Mouse (Mus musculus): Measurements from ENCODE around the gene Rbm20.
"Not testable (repeated sequence)": the region's sequence is repeated elsewhere in the genome, so short reads cannot be mapped to it uniquely, and the experiment has no call there.

Rbm20 gene

DNA sequence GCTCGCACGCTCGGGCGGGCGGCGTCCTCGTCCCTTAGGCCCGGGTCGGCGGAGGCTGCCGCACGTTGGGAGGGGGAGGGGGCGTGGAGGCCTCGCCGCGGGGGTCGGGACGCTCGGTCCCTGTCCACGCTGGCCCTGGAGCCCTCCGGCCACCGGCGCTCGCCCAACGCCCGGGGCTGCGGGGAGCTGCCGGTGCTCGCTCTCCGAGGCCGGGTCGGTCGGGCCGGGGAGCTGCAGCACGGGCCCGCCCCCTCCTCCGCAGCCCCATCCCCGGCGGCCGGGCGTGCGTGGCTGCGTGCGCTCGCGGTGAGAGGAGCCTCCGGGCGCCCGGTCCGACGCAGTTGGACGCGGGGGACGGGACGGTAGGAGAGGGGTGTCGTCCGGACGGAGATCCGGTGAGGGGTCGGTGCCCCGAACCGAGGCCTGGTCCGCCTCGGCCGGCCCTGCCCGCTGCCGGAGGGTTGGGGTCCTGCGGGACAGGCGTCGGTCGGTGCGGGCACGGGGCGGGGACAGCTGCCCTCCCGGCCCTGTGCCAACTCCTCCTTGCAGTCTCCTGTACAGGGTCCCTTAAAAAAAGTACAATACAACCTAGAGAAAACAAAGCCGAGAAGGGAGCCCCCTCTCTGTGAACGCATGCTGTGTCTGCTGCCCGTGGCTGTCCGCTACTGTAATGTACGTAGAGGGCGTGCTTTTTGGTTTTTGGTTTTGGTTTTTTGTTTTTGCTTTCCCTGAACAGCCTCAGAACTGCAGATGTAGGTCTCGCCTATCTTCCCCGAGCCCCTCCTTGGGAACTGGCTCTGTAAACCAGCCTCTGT lies 226.6 kb downstream of the Rbm20 start:
- peak; percentile 65 for DNase-seq (ENCODE audit: low spot score)

DNA sequence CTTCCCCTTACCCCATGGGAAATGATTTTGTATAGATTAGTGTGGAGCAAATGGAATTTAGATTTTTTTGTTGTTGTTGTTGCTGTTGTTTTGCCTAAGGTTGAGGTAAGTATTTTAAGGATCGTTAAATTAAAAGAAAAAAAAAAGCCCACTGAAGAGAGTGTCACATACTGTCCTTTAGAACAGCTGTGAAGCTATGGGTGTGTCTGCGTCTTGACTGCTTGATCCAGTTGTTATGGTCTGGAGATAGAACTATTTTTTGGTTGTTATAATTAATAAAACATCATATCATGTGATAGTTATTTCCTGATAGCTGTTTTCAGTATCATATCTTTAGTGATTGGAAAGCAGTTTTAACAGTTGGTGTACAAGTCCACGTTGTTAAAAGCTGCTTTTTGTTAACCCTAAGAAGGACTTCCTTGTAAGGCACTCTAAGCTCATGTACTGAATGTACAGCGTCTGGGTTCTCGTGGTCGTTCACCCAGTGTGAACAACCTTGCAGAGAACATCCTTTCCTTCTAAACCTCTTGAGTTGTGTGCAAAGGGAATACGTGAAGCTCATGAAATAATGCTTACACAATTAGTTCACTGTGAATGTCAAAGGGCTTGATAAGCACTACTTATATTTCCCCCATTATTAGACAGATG lies 227.9 kb downstream of the Rbm20 start:
- no peak for DNase-seq (ENCODE audit: low spot score)

DNA sequence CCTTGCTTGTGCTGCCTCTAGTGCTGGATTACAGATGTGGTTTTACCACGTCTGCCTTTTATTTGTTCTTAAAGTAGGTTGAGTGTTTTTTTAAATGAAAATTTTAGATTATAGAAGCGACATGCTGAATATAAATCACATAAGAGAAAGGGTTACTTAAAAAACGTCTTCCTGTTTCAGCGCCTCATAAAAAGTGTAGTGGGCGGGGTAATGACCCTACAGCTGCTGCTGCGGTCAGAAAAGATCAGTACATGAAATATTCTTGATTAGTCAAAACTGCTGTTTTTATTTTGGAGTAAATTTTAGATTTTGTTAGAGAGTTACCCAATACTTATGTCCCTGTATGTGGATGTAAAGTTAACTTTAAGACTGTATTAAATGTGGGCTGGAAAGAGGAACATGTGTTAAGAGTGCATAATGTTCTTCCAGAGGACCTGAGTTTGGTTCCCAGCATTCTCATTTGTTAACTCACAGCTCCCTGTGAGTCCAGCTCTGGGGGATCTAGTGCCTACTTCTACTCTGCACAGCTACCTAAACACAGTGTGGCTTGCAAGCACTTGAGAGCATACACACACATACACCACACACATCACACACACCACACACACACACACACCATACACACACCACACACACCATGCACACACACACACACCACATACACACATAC lies 229.1 kb downstream of the Rbm20 start:
- peak; percentile 15 for DNase-seq (ENCODE audit: low spot score)

DNA sequence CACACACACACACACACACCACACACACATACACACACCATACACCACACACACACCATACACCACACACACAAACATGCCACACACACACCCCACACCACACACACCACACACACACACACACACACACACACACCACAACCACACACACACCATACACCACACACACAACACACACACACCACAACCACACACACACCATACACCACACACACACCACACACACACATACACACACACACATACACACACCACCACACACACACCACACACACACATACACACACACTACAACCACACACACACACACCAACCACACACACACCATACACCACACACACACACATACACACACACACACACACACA lies 229.6 kb downstream of the Rbm20 start:
- DNase-seq (ENCODE audit: low spot score) = not testable (repeated sequence)

DNA sequence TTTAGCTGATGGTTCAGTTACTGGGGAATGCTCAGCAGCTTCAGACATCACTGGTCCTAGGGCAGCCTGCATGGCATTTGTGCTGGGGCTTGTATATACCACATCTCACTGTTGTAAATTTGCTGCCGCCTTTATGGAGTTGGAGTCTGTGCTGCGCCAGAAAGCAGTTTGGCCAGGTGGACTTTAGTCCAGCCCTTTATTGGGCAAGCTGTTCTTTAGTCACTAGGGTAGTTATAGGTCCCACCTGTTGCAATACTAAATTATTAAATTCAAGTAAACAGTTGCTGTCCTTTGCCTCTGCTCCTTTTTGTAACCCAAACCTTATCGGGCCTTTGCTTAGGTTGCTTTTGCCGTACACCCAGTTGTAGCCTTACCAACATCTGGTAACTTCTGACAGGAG lies 237.8 kb downstream of the Rbm20 start:
- DNase-seq (ENCODE audit: low spot score) = no peak
